Mouse (Mus musculus) heart, postnatal 14 days (tissue): Measurements from ENCODE around the gene Gm10197. TPM values are rescaled to one million over a fixed set of nuclear protein-coding genes. Genes with fewer than 3 reads are reported as not detected.
"Not testable (repeated sequence)": the region's sequence is repeated elsewhere in the genome, so short reads cannot be mapped to it uniquely, and the experiment has no call there.

ENCODE experiments used
- DNase-seq, 2 experiments: peaks; one replicate each; pipeline ENCODE4 v3.0.0; 2021 to 2022
- intact Hi-C: fragments of 180-260 bp; cut with DNase I; formaldehyde crosslinking; loops from one replicate; pipeline ENCODE4 v1.15.1; 2025
- long read RNA-seq, 2 experiments: library from polyadenylated mRNA; stranded (forward); transcript quantifications; one replicate each; pipeline ENCODE4 v2.0.0; 2021
- total RNA-seq, 2 experiments: library from RNA; stranded (reverse); gene quantifications; 2 replicates each; pipeline ENCODE4 v1.2.3; 2021

The Gm10197 gene
- not detected for total RNA-seq
- long read RNA-seq, experiment 1 = 0 reads
- long read RNA-seq, experiment 2 = 0 reads

DNA sequence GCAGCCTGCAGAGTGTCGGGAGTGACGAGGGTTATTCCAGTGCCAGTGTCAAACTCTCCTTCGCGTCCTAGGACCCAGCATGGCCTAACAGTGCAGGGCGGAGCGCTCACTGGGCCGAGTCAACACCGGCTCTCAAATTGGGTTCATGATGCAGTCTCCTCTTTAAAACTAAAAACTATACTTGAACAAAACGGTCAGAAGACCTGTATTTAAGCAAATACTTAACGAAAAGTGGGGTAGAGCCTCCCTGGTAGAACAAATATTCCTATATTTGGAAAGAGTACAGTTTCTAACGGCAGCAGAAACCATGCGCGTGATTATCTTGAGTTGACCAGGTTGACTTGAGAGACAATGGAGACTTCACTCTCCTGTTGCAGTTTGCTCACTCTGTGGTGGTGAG lies at the start of gene Gm10197:
Gene Gm10197 (minus strand): TSS at position 101 of the 400 bp plus-strand sequence.
- intact Hi-C loops = loop anchor here (5.0 kb wide), 1 partner anchor 364 kb away; no protein-coding TSS in a partner anchor
- no peak for DNase-seq

DNA sequence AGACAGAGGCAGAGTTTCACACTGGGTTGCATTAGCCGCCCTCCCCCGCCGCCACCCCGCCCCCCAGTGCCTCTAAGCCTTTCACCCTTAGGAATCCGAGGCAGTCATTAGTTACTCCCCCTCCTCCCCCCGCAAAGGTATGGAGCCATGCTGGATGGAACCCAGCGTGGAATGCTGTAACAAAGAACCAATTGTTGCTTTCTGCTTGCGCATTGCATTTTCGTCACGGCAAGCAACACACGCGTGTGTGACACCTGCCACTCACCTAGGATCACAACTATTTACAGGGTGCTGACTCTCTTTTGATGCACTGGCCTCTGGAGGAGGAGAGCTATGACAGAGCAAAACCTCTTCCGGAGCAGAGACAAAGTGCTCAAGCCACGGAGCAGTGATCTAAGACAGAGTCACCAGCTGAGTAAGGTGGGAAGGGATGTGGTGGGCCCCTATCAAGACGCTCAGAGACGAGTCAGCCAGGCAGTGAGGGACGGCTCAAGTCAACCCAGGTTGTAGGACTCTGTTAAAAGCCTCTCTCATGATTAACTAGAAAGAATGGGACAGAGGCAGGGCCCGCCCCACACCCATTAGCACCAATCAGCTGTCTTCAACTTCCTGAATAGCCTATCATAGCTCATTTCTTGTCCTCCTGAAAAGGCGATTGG lies 49.5 kb upstream of the Gm10197 start:
- intact Hi-C loops = loop anchor here (2.0 kb wide), 1 partner anchor 108 kb away; the partner anchor contains the start of gene Dusp5
- DNase-seq = peak; percentile 63 to 78

DNA sequence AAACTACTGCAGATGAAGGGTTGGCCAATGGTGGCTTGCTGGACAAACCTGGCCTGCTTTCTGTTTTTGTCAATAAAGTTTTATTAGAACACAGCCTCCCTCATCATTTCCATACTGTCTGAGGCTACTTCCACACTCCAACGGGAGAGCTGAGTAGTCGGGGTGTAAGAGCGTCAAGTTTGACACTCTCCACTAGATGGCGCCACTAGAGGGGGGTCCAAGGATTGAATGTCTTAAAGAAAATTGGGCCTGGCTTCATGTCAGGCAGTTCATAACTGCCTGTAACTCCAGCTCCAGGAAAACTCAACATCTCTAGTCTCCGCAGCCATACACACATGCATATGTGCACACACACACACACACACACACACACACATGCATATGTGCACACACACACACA lies 48.3 kb upstream of the Gm10197 start:
- intact Hi-C loops = loop anchor here (1.0 to 2.0 kb wide), 2 partner anchors 109 to 159 kb away; partner anchors contain the start of gene Dusp5
- peak; percentile 67 to 82 for DNase-seq

DNA sequence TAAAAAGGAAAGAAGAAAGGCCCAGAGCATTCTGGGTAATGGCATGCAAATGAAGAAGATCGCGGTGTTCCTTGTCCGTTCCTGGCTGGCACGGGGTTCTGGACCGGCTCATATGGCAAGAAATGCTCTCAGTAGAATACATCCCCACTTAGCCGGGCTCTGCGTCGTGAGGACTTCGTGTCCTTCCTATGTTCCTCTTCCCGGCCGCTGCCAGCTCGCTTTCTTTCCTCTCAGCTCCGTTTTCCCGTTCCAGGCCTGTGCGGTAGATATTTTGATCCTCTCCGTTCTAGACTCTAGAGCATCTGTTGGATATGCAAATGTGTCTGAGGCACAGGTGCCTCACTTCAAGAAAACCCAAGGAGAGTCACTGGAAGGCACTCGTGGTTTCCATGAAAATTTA lies 43.6 kb upstream of the Gm10197 start:
- no peak for DNase-seq
- intact Hi-C loops = no loop called here

DNA sequence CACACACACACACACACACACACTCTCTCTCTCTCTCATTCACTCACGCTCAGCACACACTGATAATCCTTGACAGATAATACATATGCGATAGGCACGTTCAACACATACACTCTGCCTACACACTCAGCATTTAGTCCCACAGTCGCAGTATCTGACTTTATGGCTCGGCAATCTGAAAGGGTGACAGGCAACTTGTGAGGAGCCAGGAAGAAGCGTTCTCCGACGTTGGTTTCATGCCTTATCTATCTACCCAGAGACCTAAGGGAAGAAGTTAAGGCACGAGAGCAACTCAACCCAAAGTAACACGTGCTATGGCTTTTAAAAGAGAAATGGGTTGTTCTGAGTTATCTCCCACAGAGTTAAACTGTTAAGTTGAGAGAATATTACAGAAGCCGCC lies 43.1 kb upstream of the Gm10197 start:
- no peak for DNase-seq
- intact Hi-C loops = no loop called here

DNA sequence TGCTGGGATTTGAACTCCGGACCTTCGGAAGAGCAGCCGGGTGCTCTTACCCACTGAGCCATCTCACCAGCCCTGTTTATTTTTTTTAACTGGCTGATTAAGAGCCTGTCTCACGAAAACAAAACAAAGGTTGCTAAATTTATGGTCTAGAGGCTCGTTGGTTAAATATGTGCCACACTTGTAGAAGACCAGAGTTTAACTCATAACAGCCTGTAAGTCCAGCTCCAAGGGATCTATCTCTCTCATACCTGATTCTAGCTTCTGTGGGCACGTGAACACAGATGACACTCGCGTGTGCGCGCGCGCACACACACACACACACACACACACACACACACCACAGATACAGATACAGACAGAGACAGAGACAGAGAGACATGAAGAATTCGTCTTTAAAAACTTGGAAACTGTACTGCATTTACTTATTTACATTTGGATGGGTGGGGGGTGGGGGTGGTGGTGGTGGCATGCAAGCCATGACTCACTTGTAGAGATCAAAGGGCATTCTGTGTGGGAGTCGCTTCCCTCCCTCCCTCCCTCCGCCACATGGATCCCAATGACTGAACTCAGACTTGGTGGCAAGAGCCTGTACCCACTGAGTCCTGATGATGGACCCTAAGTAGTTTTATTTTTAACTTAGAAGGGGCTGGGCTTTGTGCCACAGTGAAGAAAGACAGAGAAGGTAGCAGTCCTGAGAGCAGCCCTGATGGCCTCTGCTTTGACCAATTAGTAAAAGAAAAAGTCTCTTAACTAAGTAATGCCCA lies 42.2 kb upstream of the Gm10197 start:
- DNase-seq = no peak
- intact Hi-C loops = no loop called here

DNA sequence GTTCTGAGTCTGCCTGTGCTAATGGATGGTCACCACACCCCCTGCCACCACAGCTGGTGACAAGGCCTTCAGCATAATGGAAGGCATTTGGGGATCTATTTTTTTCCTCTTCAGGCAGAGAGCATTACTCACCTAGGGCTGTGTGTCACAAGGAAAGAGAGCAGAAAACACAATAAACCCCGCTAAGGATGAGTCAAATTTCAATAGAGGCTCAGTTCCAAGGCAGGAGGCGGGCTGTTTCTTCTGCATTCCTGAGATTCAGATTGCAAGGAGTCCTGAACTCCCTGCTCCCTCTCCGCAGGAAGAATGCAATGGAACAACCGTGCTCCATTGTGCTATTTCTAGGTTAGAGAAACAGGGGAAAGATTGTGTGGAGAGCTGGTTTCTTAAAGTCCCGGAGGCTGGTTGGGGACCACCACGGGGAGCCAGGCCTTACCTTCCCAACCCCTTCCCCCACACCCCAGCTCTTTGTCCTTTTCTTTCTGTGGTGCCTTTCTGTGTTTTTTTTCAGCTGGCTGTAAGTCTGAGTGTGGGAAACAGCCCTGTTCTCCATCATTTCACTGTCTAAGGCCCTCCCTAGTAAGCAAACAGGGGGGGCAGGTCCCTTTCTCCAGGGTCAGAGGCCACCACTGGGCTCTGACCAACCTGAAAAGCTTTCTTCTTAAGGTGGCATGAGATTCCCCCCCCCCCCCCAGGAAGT lies 40.7 kb upstream of the Gm10197 start:
- intact Hi-C loops = no loop called here
- no peak for DNase-seq

DNA sequence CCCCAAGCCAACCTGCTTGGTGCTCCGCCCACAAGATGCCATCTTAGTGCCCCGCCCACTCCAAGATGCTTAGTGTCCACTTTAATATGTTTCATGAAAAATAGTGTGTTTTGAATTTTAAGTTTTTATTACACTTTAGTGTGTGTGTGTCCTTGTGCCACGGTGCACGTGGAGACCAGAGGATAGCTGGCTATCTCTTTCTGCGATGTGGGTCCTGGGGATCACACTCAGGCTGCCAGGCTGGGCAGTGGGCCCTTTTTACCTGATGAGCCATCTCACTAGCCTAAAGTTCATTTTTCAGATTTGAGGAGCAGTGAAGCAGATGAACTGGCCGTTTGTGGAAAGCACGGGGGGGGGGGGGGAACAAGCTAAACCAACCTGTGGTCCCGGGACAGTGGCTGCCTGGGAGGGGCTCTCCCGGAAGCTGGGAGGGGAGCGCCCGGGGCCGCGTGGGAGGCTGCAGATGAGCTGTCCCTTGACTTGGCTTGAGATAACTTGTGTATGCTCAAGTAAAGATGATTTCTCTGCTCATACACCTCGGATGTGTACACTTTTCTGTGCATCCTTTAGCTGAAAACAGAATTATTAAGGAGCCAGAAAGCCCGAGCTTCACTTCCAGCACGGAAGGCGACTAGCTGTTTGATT lies 38.2 kb upstream of the Gm10197 start:
- DNase-seq = no peak
- intact Hi-C loops = no loop called here

DNA sequence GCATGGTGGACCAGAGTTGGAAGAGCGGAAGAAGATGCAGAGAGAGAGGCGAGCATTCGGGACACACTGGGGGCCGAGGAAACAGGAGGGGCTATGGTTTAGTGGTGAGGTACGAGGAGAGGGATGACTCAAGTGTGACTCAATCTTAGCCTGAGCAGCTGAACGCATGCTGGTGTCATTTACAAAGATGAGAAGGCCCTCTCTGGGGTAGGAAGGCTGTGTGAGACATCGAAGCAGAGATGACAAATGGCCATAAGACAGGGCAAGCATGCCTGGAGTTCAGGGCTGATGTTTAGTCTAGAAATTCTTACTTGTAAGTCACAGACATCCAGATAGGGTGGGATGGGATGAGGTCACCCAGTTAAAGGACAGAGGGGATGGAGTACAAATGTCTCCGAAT lies 36.8 kb upstream of the Gm10197 start:
- no peak for DNase-seq
- intact Hi-C loops = no loop called here

DNA sequence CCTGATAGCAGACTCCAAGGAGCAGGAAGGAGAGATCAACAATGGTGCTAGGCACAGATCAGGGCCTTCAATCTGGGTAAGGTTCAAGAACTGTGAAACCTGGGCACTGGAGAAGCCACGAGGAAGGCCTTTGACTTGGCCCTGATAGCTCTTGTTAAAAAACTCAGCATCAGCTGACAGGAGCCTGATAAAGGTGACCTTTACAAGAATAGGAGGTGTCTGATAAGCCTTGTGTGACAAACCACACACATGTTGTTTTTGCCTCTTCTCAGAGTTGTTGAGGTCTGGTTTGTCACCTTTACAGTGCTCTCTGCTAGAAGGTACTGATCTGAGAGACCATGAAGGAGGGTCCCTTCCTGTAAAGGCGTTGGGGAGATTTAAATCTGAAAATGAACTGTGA lies 35.8 kb upstream of the Gm10197 start:
- no peak for DNase-seq
- intact Hi-C loops = no loop called here

DNA sequence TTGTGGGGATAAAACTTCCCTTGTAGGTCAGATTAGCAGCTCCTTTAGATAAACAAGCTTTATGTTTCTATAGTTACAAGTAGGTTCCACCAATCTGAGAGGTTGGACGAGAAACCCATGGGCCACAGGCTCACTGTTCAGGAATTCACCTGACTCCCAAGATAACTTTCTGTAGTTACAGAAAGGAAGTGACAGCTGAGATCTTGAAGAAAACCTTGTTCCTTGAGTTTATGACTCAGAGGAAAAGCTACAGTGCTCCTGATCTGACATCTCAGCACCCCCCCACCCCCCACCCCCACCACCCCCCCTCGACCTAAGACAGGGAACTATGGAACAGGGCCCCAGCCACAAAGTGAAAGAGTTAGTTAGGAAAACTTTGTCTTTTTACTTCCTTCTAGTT lies 34.2 kb upstream of the Gm10197 start:
- intact Hi-C loops = no loop called here
- no peak for DNase-seq

DNA sequence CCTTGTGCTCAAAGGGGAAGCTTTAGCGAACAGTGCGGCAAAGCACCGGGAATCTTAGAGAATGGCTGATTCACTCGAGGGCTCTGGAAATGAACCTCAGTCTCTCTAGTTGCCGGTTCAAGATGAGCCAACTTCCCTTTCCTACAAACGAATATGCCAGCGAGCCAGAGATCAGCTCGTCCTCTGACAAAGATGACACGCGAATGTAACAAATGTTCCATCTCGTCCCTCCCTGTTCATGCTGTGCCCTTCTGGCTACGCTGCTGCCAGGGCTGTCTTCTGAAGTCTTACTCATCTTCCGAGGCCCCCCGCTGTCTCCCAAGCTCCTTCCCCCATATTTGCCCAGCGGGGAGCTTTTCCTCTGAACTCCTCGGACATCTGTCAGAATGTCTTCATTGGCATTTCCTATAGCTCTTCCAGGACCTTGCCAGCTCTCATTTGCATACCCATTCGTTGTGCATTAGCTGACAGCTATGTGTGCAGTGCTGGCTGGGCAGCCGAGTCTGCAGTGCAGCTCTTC lies 33.3 kb upstream of the Gm10197 start:
- DNase-seq = no peak
- intact Hi-C loops = no loop called here

DNA sequence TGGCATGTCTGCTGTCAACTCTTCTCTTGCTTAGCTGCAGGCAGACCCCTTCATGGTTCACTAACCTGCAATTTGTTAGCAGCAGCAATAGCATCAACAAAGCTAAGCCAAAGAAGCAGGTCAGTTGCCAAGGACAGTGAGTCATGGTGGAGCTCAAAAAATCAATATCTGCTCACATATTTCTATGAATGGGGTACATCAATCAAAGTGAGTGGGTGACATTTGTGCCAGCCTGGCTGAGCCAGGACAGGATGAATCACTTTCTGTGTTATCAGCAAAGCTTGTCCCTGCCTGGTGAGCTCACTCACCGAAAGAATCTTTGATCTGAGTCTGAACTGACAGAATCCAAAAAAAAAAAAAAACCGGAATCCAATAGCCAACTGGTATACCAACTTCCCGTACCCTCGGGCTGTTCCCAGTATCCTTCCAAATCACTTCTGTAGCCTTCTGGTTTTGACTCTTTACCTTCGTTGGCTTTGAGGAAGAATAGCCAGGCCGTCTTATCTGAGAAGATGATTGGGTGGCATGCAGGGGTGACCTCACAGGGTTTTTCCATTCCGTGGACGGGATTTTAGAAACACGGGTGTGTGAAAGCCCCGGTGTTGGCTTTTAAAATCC lies 32.8 kb upstream of the Gm10197 start:
- no peak for DNase-seq
- intact Hi-C loops = no loop called here

DNA sequence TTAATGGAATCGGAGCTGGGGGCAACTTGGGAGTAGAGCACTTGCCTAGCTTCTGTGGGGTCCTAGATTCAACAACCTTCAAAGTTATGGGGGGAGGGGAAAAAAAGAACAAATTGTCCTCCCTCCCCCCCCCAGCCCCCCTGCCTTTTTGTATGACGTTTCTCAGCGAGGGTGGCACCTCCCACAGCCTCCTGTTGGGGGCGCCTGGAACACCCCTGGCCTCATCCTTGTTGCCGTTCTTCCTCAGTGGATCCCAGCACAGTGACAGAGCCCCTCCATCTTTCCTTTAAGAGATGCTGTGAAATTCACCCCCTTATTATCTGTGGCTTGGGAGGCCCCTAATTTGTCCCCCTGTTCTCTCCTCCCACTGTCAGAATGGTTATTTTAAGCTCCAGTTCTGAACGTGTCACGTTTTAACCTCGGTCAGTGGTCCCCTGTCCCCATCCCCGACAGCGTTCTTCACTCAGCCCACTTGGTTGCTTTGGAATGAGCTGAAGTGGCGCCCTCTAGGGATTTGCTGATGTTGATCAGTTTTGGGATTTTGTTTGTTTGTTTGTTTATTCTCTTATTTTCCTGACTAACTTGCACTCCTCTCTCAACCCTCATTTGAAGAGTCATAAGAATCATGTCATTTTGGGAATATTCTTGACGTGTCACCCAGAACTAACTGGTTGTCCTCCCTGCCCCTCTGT lies 31.3 kb upstream of the Gm10197 start:
- intact Hi-C loops = no loop called here
- DNase-seq = no peak

DNA sequence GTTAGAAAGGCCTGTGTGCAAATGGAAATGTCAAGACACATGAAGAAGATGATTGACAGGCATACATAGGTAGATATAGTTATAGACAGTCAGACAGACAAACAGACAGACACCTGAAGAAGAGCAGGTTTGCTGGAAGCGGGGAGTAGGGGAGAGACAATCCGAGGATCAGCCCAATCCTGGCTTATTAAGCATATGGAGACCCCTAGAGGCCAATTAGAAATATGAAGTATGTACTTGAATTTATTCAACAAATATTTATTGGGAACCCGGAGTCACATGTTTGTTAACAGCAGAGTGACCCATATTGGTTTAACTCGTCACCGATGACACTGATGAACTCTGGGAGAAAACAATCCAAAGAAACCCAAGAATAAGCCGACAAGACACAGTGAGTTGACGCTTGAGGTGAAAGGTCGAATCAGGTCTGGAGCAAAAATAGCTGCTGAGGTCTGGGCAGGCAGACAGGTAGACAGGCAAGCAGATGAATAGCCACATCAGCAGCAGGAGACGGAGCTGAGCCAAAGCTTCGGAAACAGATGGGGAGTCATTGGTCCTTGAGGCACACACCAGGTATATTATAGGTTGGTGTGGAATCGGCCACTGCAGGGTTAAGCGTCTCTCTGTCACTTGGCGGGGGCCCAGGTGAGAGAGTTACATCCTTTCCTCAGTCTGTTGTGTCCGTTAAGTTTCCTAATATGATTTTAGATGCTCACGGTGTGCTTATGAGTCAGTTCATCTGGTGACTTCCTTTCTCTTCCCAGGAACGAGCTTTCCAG lies 29.0 kb upstream of the Gm10197 start:
- intact Hi-C loops = no loop called here
- DNase-seq = no peak

DNA sequence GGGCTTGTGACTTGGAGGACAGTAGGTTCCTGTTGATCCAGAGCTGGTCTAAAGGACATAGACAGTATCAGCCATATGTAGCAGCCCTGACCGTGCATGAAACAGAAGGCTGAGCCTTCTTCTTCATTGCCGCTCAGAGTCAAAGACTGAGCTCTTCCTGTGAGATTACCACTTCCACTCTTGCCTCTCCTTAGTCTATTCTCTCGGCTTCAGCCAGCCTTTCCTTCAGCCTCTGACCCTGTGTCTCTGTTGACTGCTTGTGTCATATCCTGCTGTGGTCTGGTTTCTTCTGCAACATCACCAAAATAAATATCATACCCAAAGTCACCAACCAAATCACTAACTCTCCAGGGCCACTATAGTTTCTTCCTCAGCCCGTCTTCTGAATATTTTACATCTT lies 27.6 kb upstream of the Gm10197 start:
- intact Hi-C loops = no loop called here
- no peak for DNase-seq

DNA sequence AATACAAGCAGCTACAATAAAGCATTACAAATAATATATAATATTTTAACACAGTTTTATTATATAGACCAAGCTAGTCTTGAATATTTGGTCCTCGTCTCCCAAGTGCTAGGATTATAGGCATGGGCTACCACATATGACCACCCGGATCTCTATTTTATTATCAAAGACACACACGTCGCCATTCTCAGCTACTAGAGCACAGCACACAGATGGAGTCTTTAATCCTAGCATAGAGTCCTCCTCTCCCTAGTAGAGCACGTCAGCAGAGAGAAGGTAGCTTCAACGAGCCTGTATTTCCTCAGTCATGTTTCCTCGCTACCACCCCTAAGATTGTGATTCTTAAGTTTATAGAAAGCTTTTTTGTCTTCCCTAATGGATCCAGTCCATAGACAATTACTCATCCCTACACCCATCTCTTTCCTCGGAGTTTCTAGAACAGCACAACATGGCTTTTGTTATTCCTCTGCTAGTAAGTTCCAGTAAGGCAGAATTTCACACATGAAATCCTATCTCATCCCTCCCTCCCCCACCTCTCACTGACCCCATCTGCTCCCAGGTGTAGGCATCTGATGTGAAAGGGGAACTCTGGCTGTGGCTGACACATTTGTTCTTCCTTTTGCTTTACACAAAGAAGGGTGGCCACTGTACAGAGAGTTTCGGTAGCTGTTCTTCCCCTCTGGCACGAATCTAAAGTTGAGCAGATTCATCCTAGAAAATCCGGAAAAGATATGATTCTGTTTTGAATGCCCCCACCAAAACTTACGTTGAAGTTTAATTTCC lies 26.1 kb upstream of the Gm10197 start:
- intact Hi-C loops = no loop called here

DNA sequence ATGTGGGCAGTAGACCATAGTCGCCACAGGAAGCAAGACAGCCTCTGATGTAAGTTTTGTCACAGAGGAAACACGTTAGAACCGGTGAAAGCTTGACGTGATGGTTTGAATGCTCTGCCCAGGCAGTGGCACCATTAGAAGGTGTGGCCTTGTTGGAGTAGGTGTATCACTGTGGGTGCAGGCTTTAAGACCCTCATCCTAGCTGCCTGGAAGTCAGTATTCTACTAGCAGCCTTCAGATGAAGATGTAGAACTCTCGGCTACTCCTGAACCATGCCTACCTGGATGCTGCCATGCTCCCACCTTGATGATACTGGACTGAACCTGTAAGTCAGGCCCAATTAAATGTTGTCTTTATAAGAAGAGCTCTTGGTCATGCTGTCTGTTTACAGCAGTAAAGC lies 24.2 kb upstream of the Gm10197 start:
- DNase-seq, intact Hi-C loops: not testable (repeated sequence)

More for the DNA sequence above, 26.1 kb upstream of the Gm10197 start:
- DNase-seq = no peak
